Mouse (Mus musculus): ENCODE measurements at regions not wholly inside any gene's neighbourhood (a gene's known extent, or its start where the extent isn't known, plus 50 kb on each side); places are given as distances from the start of the nearest gene placed in this dataset.

DNA sequence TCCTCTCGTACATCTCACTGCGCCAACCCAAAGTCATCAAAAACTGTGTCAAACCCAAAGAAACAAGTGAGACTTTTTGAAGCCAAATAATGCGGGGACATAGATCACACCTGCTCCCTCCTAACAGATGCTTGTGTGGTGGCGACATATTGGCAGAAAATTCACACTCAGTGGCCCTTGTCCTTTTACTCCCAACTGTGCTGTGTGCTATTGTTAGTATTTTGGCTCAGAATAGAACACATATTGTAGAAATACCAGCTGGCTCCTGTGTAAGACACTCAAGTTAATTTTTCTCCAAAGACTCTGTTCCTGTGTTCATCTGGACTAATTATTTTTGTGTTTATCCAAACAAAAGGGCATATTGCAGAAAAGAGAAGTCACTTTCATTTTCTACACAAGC lies 487.2 kb downstream of the Epha4 start:
- Histone ChIP-seq H3K36me3 (no peaks in the 10 kb centered on the region), H3K4me1 (replicated peaks) (no peaks in the 10 kb centered on the region), H3K4me3 (replicated peaks) (no peak overlapping the region), H3K9ac (replicated peaks) (no peak overlapping the region), H3K4me2 (no peak overlapping the region), H3K9me3 (no peaks in the 10 kb centered on the region), H3K27ac (no peak overlapping the region), H3K27me3 (no peaks in the 10 kb centered on the region)
- WGBS = 92% methylated on average over 4 of the region's 4 CpGs
- ATAC-seq (ENCODE audit: insufficient number of reproducible peaks, insufficient read depth, low FRiP score, low TSS enrichment, low read depth) = no peak

DNA sequence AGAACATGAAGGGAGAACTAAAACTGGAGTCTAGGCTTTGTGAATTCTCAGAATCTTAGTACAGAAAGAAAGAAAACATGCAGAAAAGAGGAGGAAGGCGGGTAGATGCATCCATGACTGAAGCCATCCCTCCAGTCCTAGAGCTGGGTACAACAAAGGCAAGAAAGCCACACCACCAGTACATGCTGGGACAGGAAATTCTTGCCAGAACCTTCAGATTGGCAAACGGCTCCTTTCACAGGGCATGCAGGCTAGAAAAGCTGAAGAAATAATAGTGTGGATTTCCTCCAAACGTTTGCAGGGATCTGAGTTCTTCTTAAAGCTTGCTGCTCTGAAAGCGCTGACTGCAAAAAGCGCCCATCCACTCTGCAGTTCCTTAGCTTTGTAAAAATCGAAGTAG lies 486.7 kb downstream of the Epha4 start:
- H3K36me3 ChIP-seq = no peaks in the 10 kb centered on the region
- no peak overlapping the region for H3K4me3 ChIP-seq (replicated peaks)
- H3K9me3 ChIP-seq = no peaks in the 10 kb centered on the region
- H3K27me3 ChIP-seq = no peaks in the 10 kb centered on the region
- no peak overlapping the region for H3K4me2 ChIP-seq
- no peak overlapping the region for H3K27ac ChIP-seq
- H3K4me1 ChIP-seq (replicated peaks) = no peaks in the 10 kb centered on the region
- no peak overlapping the region for H3K9ac ChIP-seq (replicated peaks)
- 76% methylated on average over 6 of the region's 6 CpGs for WGBS
- ATAC-seq (ENCODE audit: insufficient number of reproducible peaks, insufficient read depth, low FRiP score, low TSS enrichment, low read depth) = no peak

DNA sequence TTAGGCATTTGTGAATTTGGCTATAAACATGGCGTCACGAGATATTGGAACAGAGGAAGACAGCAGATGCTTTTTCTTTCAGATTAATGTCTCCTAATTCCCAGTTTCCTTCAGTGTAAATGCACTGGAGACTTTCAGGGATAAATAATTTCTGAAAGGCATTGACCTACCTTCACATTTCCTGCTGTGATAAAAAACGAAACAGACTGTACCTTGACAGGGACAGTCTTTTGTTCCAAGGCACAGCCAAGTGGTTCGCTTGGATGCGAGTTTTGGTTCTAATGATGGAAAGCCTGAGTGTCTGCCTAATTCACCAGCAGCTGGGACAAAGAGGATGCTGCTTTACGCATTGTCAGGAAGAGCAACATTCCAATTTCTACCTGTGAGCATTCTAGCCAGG lies 485.8 kb downstream of the Epha4 start:
- no peaks in the 10 kb centered on the region for H3K27me3 ChIP-seq
- no peak overlapping the region for H3K9ac ChIP-seq (replicated peaks)
- no peak overlapping the region for H3K4me2 ChIP-seq
- no peaks in the 10 kb centered on the region for H3K4me1 ChIP-seq (replicated peaks)
- no peaks in the 10 kb centered on the region for H3K9me3 ChIP-seq
- H3K27ac ChIP-seq = no peak overlapping the region
- no peak for ATAC-seq (ENCODE audit: insufficient number of reproducible peaks, insufficient read depth, low FRiP score, low TSS enrichment, low read depth)
- WGBS = 86% methylated on average over 6 of the region's 6 CpGs
- H3K4me3 ChIP-seq (replicated peaks) = no peak overlapping the region
- H3K36me3 ChIP-seq = no peaks in the 10 kb centered on the region

DNA sequence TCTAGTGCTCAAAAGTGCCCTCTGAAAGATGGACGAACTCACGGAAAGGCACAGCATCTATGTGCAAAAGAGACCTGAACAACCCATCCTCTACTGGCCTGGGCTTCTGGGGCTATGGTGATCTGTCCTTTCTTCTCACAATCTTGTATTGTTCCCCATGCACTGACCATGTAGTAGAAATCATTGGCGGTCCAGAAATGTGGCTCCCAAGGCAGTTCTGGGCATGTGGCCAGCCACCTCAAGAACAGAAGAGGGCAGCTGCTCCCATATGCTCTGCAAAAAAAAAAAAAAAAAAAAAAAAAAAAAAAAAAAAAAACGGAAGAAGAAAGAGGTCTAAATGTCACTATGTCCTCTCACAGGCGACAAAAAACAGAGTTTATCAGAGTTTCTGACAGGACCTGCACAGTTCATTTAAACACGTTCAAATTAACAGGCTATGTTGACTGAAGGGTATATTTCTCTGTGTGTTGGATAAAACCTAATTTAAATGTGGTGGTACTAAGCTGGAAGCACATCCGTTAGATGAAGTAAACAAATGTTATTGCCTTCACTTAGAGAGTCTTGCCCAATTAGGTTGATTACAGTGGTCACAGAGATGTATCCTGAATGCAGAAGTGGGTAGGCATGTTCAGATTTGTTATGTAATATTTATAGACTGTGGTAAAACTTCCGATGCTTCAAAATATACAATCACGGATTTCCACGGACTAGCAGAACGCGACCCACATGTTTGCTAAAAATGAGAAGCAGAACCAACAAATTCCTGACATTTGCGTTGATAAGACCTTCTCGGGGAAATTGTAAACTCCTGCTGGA lies 470.9 kb downstream of the Epha4 start:
- Histone ChIP-seq H3K36me3 (no peaks in the 10 kb centered on the region), H3K4me1 (replicated peaks) (peaks cover under 1% of the 10 kb centered on the region; the same call in 1 of the 2 replicates), H3K27ac (no peak overlapping the region), H3K4me3 (replicated peaks) (no peak overlapping the region), H3K4me2 (no peak overlapping the region), H3K9ac (replicated peaks) (no peak overlapping the region), H3K27me3 (no peaks in the 10 kb centered on the region), H3K9me3 (0 out of 2 replicates have a peak, but pooled peaks cover 4% of the 10 kb centered on the region)
- 69% methylated on average over 13 of the region's 14 CpGs for WGBS
- ATAC-seq (ENCODE audit: insufficient number of reproducible peaks, insufficient read depth, low FRiP score, low TSS enrichment, low read depth) = no peak

DNA sequence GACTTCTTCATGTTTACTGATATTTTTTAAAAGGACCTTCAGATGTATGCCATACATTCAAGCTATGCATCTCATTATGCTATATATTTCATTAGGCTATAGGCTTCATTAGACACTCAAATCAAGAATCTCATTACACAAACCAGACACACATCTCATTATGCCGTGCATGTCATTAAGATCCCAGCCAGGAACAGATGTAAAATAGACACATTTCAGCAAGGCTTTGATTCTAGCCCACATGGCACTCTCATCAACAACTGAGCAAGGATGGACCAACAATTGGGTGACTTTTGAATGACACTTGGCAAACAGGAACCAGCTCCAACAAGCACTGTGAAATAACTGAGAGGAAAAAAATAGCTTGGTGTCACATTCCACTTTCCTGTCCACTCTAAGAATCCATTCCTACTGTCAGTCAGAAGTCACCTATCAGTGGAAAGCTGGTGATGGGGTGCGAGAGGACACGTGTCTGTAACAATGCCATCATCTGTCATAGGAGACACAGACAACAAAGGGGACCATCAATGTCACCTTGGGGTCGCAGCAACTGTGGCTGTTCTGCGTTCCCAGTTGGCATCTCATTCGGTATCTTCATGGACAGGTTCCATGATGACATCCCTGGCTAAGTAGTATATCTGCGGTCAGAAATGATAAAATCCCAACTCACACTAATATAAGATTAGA lies 466.0 kb downstream of the Epha4 start:
- no peak overlapping the region for H3K9ac ChIP-seq (replicated peaks)
- ATAC-seq (ENCODE audit: insufficient number of reproducible peaks, insufficient read depth, low FRiP score, low TSS enrichment, low read depth) = no peak

DNA sequence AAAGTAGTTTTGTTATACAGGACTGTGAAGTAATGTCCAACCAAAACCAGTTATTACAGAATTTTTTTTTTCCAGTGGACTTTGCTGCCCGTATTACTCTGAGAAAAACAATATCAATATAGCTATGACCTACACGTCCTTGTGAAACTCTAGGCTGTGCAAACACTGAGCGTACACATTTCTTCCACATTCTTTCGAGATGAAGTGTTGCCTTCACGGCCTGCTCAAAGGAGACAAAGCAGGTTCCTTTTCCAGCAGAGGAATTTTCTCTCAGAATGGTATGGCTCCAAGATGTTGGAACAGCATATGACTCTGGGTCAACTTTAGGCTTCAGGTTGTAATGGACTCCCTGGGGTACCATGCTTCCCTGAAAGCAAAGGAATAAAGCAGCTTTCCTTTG lies 463.6 kb downstream of the Epha4 start:
- ATAC-seq (ENCODE audit: insufficient number of reproducible peaks, insufficient read depth, low FRiP score, low TSS enrichment, low read depth) = no peak
- H3K9me3 ChIP-seq = no peaks in the 10 kb centered on the region
- no peak overlapping the region for H3K4me2 ChIP-seq
- H3K9ac ChIP-seq (replicated peaks) = no peak overlapping the region
- no peaks in the 10 kb centered on the region for H3K27me3 ChIP-seq
- WGBS = 71% methylated on average over 5 of the region's 5 CpGs
- H3K4me3 ChIP-seq (replicated peaks) = no peak overlapping the region
- H3K36me3 ChIP-seq = no peaks in the 10 kb centered on the region
- H3K27ac ChIP-seq = no peak overlapping the region
- H3K4me1 ChIP-seq (replicated peaks) = no peaks in the 10 kb centered on the region

More for the DNA sequence above, 466.0 kb downstream of the Epha4 start:
- 93% methylated on average over 7 of the region's 7 CpGs for WGBS
- Histone ChIP-seq H3K4me3 (replicated peaks) (no peak overlapping the region), H3K27ac (no peak overlapping the region), H3K9me3 (no peaks in the 10 kb centered on the region), H3K27me3 (no peaks in the 10 kb centered on the region), H3K36me3 (no peaks in the 10 kb centered on the region), H3K4me2 (no peak overlapping the region), H3K4me1 (replicated peaks) (no peaks in the 10 kb centered on the region)

DNA sequence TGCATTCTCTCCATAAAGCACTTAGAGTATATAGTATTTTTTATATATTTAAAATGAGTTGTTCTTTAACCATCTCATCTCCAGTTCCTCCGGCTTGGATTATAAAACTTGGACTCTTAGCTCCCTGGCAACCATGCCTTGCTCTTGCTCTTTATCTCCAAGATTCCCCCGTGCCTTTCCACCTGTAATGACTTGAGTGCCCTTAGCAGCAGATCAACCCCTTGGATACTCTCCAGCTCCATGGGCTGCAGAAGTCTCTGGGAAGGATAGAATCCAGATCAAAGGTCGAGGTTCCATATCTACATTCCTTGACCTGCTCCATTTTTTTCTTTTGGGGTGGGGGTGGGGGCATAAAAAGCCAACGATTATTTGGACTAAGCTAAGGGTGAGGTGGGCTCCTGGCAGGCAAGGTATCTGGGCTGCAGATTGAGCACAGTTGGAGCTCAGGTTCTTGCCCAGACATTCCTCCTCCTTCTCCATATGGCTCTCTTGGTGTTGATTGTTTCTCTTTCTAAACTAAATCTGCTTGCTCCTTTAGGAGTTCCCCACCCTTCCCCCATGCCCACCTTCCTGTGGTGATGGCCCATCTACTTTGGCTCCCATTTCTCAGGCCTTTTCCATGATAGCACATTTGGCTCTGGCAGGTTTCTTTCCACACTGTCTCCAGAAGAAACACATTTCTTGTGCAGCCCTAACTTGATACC lies 460.9 kb downstream of the Epha4 start:
- no peaks in the 10 kb centered on the region for H3K36me3 ChIP-seq
- no peaks in the 10 kb centered on the region for H3K4me1 ChIP-seq (replicated peaks)
- 78% methylated on average over 4 of the region's 4 CpGs for WGBS
- no peaks in the 10 kb centered on the region for H3K9me3 ChIP-seq
- H3K4me3 ChIP-seq (replicated peaks) = no peak overlapping the region
- H3K9ac ChIP-seq (replicated peaks) = no peak overlapping the region
- no peak overlapping the region for H3K27ac ChIP-seq
- no peak overlapping the region for H3K4me2 ChIP-seq
- 0 out of 2 replicates have a peak, but pooled peaks cover 2% of the 10 kb centered on the region for H3K27me3 ChIP-seq
- ATAC-seq (ENCODE audit: insufficient number of reproducible peaks, insufficient read depth, low FRiP score, low TSS enrichment, low read depth) = no peak

DNA sequence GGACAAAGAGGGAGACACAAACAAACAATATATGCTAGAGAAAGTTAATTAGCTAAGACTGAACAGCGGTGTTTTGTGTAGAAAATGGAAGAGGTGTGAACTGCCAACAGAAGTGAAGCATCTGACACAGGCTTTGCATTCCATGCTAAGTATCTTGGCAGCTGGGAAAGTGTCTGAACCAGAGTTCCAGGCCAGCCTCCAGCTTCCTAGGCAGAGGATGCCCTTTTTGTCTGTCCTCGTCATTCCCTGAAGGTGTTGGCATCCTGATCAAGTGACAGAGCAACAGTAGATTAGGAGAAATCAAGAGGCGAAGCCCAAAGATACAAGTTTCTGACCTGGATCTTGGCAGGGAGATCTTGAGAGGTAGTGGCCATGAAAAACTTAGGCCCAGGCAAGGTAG lies 452.4 kb downstream of the Epha4 start:
- Histone ChIP-seq H3K27me3 (0 out of 2 replicates have a peak, but pooled peaks cover 2% of the 10 kb centered on the region), H3K4me1 (replicated peaks) (no peaks in the 10 kb centered on the region), H3K36me3 (no peaks in the 10 kb centered on the region), H3K9ac (replicated peaks) (no peak overlapping the region), H3K4me3 (replicated peaks) (no peak overlapping the region), H3K4me2 (no peak overlapping the region), H3K27ac (no peak overlapping the region), H3K9me3 (no peaks in the 10 kb centered on the region)
- ATAC-seq (ENCODE audit: insufficient number of reproducible peaks, insufficient read depth, low FRiP score, low TSS enrichment, low read depth) = no peak
- 83% methylated on average over 3 of the region's 3 CpGs for WGBS

DNA sequence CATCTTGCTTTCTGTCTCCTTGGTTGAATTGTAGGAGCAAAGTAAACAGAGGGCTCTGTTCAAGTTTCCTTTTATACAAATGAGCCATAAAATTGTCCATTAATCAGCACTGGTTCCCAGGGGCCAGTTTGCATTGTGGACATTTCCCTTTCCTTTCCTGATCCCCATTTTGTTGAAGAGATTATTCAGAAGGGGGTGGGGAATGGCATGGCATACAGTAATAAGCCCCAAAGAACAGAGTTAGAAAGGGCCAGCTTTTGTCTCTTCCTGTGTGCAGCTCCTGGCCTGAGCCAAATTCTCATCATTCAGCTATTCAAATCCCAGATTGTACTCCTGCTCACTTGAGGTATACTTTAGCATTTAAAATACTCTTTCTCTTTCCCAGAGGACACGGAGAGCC lies 441.8 kb downstream of the Epha4 start:
- 74% methylated on average over 1 of the region's 1 CpGs for whole genome bisulfite sequencing
- H3K4me1 ChIP-seq (replicated peaks) = peaks cover 4% of the 10 kb centered on the region
- no peaks in the 10 kb centered on the region for H3K9me3 ChIP-seq
- no peak overlapping the region for H3K27ac ChIP-seq
- H3K27me3 ChIP-seq = no peaks in the 10 kb centered on the region
- H3K4me3 ChIP-seq (replicated peaks) = no peak overlapping the region
- no peaks in the 10 kb centered on the region for H3K36me3 ChIP-seq
- no peak overlapping the region for H3K9ac ChIP-seq (replicated peaks)
- ATAC-seq (ENCODE audit: insufficient number of reproducible peaks, insufficient read depth, low FRiP score, low TSS enrichment, low read depth) = no peak
- no peak overlapping the region for H3K4me2 ChIP-seq

DNA sequence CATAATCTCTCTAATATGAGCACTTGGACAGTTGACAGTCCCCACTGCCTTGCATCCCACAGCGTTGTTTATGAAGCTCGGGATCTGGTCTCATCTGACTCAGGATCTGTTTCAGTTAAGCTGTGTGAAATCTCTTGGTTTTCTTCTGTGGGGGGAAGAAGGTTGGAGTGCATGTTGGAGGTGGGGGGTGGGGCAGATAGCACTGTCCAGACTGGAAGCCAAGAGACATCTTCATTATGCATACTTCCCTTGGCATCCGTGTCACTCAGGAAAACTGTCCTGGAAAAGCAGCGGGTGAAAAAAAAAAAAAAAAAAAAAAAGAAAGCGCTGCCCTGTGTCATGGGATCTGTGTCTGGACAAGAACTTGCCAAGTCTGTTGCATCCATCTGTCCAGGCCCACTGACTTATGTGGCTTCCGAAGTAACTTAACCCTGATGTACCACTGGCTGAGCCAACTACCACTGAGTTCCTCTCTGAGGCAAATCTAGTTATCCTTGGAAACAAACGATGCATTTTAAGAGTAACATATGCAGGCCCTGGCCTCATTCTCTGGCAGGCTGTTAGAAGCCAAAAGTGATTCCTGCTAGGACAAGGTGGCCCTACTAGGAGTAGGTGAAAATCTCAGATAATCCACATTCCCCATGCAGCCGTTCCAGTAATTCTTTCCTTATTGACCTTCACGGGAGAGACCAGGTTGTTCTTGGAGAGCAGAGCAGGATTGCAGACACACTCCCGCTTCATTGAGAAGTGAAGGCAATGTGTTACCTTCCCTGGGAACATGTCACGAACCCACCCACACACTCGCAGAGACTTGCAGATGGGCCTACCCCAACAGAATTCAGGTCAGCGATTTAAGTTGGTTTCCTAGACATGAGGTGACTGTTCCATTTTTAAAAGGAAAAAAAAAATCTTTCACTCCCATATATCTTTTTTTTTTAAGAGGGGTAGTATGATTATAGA lies 439.7 kb downstream of the Epha4 start:
- Histone ChIP-seq H3K36me3 (no peaks in the 10 kb centered on the region), H3K9ac (replicated peaks) (no peak overlapping the region), H3K4me3 (replicated peaks) (no peak overlapping the region), H3K4me1 (replicated peaks) (peaks cover 4% of the 10 kb centered on the region), H3K9me3 (no peaks in the 10 kb centered on the region), H3K27me3 (no peaks in the 10 kb centered on the region), H3K27ac (no peak overlapping the region), H3K4me2 (no peak overlapping the region)
- no peak for ATAC-seq (ENCODE audit: insufficient number of reproducible peaks, insufficient read depth, low FRiP score, low TSS enrichment, low read depth)
- 71% methylated on average over 13 of the region's 13 CpGs for WGBS
